8 mouse cellular contexts compared by ENCODE assay signal in genomic region chr4:43711821-43712220, GRCm38 (mm10). TPM values are rescaled to one million over a fixed set of nuclear protein-coding genes. Genes with fewer than 3 reads are reported as not detected.
DNase-seq lines count a peak whose midpoint lies in the region; TF ChIP-seq lines count a peak whose summit lies in the region.
"Had no signal": no experiment of that assay in that cellular context is flagged by ENCODE, and none has a peak within 500 bp of the region (broad histone marks: within the 10 kb centered on the region; RNA-seq: fewer than 3 reads in every experiment).

No protein-coding gene starts in this region.

- no peak overlapping the region for H3K27ac ChIP-seq in ES-Bruce4 (ENCODE audit: insufficient read depth, low read length)
- no peak overlapping the region for H3K27ac ChIP-seq in cortical plate, adult 2 months (ENCODE audit: insufficient read depth, low read length)
- no peak overlapping the region for H3K27ac ChIP-seq in layer of hippocampus, adult 2 months
- H3K27ac ChIP-seq: limb, embryonic 15.5 days had no signal

- no peak overlapping the region for H3K4me3 ChIP-seq in ES-Bruce4 (ENCODE audit: low read depth, low read length)
- H3K4me3 ChIP-seq in cortical plate, adult 2 months (ENCODE audit: insufficient read depth, low read length): no peak overlapping the region
- no peak overlapping the region for H3K4me3 ChIP-seq in layer of hippocampus, adult 2 months
- H3K4me3 ChIP-seq: limb, embryonic 15.5 days had no signal

- no peaks in the 10 kb centered on the region for H3K4me1 ChIP-seq in ES-Bruce4 (ENCODE audit: control insufficient read depth, insufficient read depth, low read length)
- H3K4me1 ChIP-seq in cortical plate, adult 2 months (ENCODE audit: control insufficient read depth, insufficient read depth, low read length): peaks cover 3% of the 10 kb centered on the region

- DNase-seq in adrenal gland, adult (ENCODE audit: inconsistent age in 2 of 2, low spot score in 1 of 2): peak; percentile 72 to 93
- DNase-seq in heart, adult 9 months (ENCODE audit: low spot score in 2 of 2): peak; percentile 47 to 70
- DNase-seq in layer of hippocampus, adult 2 months (ENCODE audit: low spot score in 2 of 2): peak; percentile 65 to 88
- peak; percentile 91 for DNase-seq in lung, postnatal 36 days
- peak; percentile 57 for DNase-seq in spleen, adult 12 weeks (ENCODE audit: low spot score)

- H3K36me3 ChIP-seq in ES-Bruce4 (ENCODE audit: control insufficient read depth, insufficient read depth, low read length, poor library complexity, severe bottlenecking): no peaks in the 10 kb centered on the region
- H3K36me3 ChIP-seq: limb, embryonic 15.5 days had no signal

- peak; percentile 77 for TF ChIP-seq CTCF in ES-Bruce4 (IDR thresholded peaks at IDR 0.05; ENCODE audit: low read depth, low read length)
- TF ChIP-seq CTCF in cortical plate, adult 2 months (IDR thresholded peaks at IDR 0.05; ENCODE audit: extremely low read depth, insufficient read depth, low read length): peak; percentile 72
- peak; percentile 96 for TF ChIP-seq CTCF in layer of hippocampus, adult 2 months (conservative IDR thresholded peaks at IDR 0.05)

- no peak overlapping the region for H3K9ac ChIP-seq in ES-Bruce4 (ENCODE audit: low read depth, poor library complexity, severe bottlenecking)
- H3K9ac ChIP-seq: limb, embryonic 15.5 days had no signal

- no peak for TF ChIP-seq POLR2A in ES-Bruce4 (IDR thresholded peaks at IDR 0.05; ENCODE audit: insufficient read depth, low read length)
- TF ChIP-seq POLR2A in cortical plate, adult 2 months (IDR thresholded peaks at IDR 0.05; ENCODE audit: extremely low read depth, insufficient read depth, low read length): no peak

- no peak for TF ChIP-seq EP300 in ES-Bruce4 (IDR thresholded peaks at IDR 0.05; ENCODE audit: insufficient read depth, low read depth, low read length)

- no peaks in the 10 kb centered on the region for H3K27me3 ChIP-seq in ES-Bruce4 (ENCODE audit: control insufficient read depth, insufficient read depth, low read length, poor library complexity, severe bottlenecking)

- H3K9me3 ChIP-seq in ES-Bruce4 (replicated peaks; ENCODE audit: control insufficient read depth, insufficient read depth, low read length, poor library complexity, severe bottlenecking): no peaks in the 10 kb centered on the region
- H3K9me3 ChIP-seq: limb, embryonic 15.5 days had no signal

RNA-seq across cellular contexts. Expression of gene Olfr71, which starts 1.8 kb away (rescaled TPM):
- not detected in 2 replicates for polyA plus RNA-seq in ES-Bruce4 (2011; ENCODE audit: insufficient read depth, insufficient read length, low read depth, missing spikeins)
- not detected in 2 replicates for polyA plus RNA-seq in cortical plate, adult 2 months (2012; rRNA removed)
- total RNA-seq in layer of hippocampus, adult 2 months (2021): not detected
- polyA plus RNA-seq: limb, embryonic 15.5 days had no signal

RNA-seq across cellular contexts. Expression of gene Olfr70, which starts 11.2 kb away (rescaled TPM):
- polyA plus RNA-seq in ES-Bruce4 (2011; ENCODE audit: insufficient read depth, insufficient read length, low read depth, missing spikeins): not detected in 2 replicates
- polyA plus RNA-seq in cortical plate, adult 2 months (2012; rRNA removed): not detected in 2 replicates
- total RNA-seq in layer of hippocampus, adult 2 months (2021): not detected
- polyA plus RNA-seq: limb, embryonic 15.5 days had no signal

RNA-seq across cellular contexts. Expression of gene Hrct1, which starts 15.2 kb away (rescaled TPM):
- polyA plus RNA-seq in ES-Bruce4 (2011; ENCODE audit: insufficient read depth, insufficient read length, low read depth, missing spikeins): not detected in 2 replicates
- polyA plus RNA-seq in cortical plate, adult 2 months (2012; rRNA removed): 1.8 and 2.3 TPM in 2 replicates
- 1 to 10 TPM in 1 of 2 experiments, under 1 TPM in 1; 0.39 to 1.2 TPM for total RNA-seq in layer of hippocampus, adult 2 months (2021)

RNA-seq across cellular contexts. Expression of gene Spaar, which starts 18.0 kb away (rescaled TPM):
- 0.51 TPM in 1 of 2 replicates, not detected in the other for polyA plus RNA-seq in ES-Bruce4 (2011; ENCODE audit: insufficient read depth, insufficient read length, low read depth, missing spikeins)
- polyA plus RNA-seq in cortical plate, adult 2 months (2012; rRNA removed): 0.89 and 1.1 TPM in 2 replicates
- under 1 TPM; 0.97 to 0.98 TPM for total RNA-seq in layer of hippocampus, adult 2 months (2021)

RNA-seq across cellular contexts. Expression of gene Fam221b, which starts 42.9 kb away (rescaled TPM):
- polyA plus RNA-seq in ES-Bruce4 (2011; ENCODE audit: insufficient read depth, insufficient read length, low read depth, missing spikeins): 0.19 and 0.55 TPM in 2 replicates
- 1.0 TPM in 2 replicates for polyA plus RNA-seq in cortical plate, adult 2 months (2012; rRNA removed)
- 1 to 10 TPM; 1.4 to 1.5 TPM for total RNA-seq in layer of hippocampus, adult 2 months (2021)
